In the genomic region with DNA sequence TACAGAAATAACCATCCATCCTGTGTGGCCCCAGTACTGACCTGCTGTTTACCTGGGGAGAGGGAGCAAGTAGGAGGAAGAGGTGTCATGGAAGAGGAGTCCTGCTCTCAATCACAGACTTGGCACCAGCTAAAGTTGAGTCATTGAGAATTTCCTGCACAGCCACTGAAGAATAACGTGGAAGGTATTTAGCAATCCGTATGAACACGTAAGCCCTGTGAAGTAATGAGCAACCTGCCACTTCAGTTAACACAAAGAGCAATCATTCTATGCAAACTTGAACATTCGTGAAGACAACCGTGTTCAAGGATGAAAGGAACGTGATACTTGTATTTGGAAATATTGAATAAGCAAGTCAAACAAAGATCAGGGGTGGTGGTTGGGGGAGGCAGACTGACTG, we compare ENCODE assay signal across 21 mouse cellular contexts.
DNase-seq lines count a peak whose midpoint lies in the region; ATAC-seq and TF ChIP-seq lines count a peak whose summit lies in the region.
"Had no signal": no experiment of that assay in that cellular context is flagged by ENCODE, and none has a peak within 500 bp of the region (broad histone marks: within the 10 kb centered on the region; RNA-seq: fewer than 3 reads in every experiment).

No protein-coding gene starts in this region.

- H3K9ac ChIP-seq in lung, embryonic 16.5 days (ENCODE audit: low read length) = no peak overlapping the region
- no peak overlapping the region for H3K9ac ChIP-seq in heart, embryonic 12.5 days
- H3K9ac ChIP-seq: forebrain, embryonic 13.5 days; forebrain, postnatal 0 days; heart, embryonic 13.5 days; hindbrain, embryonic 15.5 days had no signal

- in situ Hi-C loops in Patski (cut with MboI; ENCODE audit: low pct_unique_long_range_greater_than_20kb) = no loop called here

- H3K36me3 ChIP-seq in lung, embryonic 16.5 days (ENCODE audit: control insufficient read depth, insufficient read depth, low read length) = no peaks in the 10 kb centered on the region
- H3K36me3 ChIP-seq in heart, embryonic 12.5 days = no peaks in the 10 kb centered on the region
- H3K36me3 ChIP-seq: G1E; heart, embryonic 13.5 days; hindbrain, embryonic 15.5 days had no signal

- no peak overlapping the region; the same call in 1 of the 2 replicates for H3K27ac ChIP-seq in lung, embryonic 16.5 days (ENCODE audit: low read length)
- no peak overlapping the region for H3K27ac ChIP-seq in heart, embryonic 12.5 days (ENCODE audit: poor library complexity, severe bottlenecking)
- H3K27ac ChIP-seq: forebrain, embryonic 13.5 days; heart, embryonic 13.5 days; hindbrain, embryonic 15.5 days had no signal

- peak; percentile 26; the same call in 1 of the 2 replicates for ATAC-seq in lung, embryonic 16.5 days (ENCODE audit: low read depth)
- ATAC-seq in Patski = peak; percentile 67
- no peak for ATAC-seq in heart, embryonic 12.5 days (ENCODE audit: insufficient number of reproducible peaks, low FRiP score)
- ATAC-seq in granulocyte monocyte progenitor cell, adult 5-6 weeks (replicated peaks; ENCODE audit: poor library complexity, severe bottlenecking) = no peak
- ATAC-seq: CD4-positive, CD25-positive, alpha-beta regulatory T cell, adult 4 months; forebrain, embryonic 13.5 days; forebrain, postnatal 0 days had no signal

- POLR2A ChIA-PET in Patski (lab: Charles Lee) = no interaction called here

- no peak overlapping the region for H3K4me2 ChIP-seq in lung, embryonic 16.5 days (ENCODE audit: low read depth, low read length)
- H3K4me2 ChIP-seq in heart, embryonic 12.5 days = no peak overlapping the region
- H3K4me2 ChIP-seq: forebrain, embryonic 13.5 days; heart, embryonic 13.5 days; hindbrain, embryonic 15.5 days had no signal

- WGBS in lung, embryonic 16.5 days = 50% methylated on average over 6 of the region's 6 CpGs
- 58% methylated on average over 6 of the region's 6 CpGs for WGBS in lung, adult 2 months
- 77% methylated on average over 6 of the region's 6 CpGs for WGBS in heart, embryonic 12.5 days

- TF ChIP-seq CTCF in lung, adult 2 months (IDR thresholded peaks at IDR 0.05; ENCODE audit: insufficient read depth, low read length) = no peak
- no peak for TF ChIP-seq CTCF in Patski (IDR thresholded peaks at IDR 0.05)

- no peaks in the 10 kb centered on the region for H3K27me3 ChIP-seq in lung, embryonic 16.5 days (ENCODE audit: control insufficient read depth, insufficient read depth, low read depth, low read length)
- no peaks in the 10 kb centered on the region for H3K27me3 ChIP-seq in Patski
- no peaks in the 10 kb centered on the region for H3K27me3 ChIP-seq in heart, embryonic 12.5 days (replicated peaks)
- H3K27me3 ChIP-seq: forebrain, embryonic 13.5 days; heart, embryonic 13.5 days; hindbrain, embryonic 15.5 days had no signal

- 0 out of 2 replicates have a peak, but pooled peaks cover 7% of the 10 kb centered on the region for H3K4me1 ChIP-seq in lung, embryonic 16.5 days (replicated peaks; ENCODE audit: control insufficient read depth, insufficient read depth, low read length)
- no peaks in the 10 kb centered on the region for H3K4me1 ChIP-seq in lung, adult 2 months (ENCODE audit: control insufficient read depth, insufficient read depth, low read length)
- H3K4me1 ChIP-seq in heart, embryonic 12.5 days (replicated peaks) = no peaks in the 10 kb centered on the region
- H3K4me1 ChIP-seq: forebrain, embryonic 13.5 days; heart, embryonic 13.5 days; hindbrain, embryonic 15.5 days had no signal

- DNase-seq in lung, adult 2 months = no peak
- DNase-seq in 3T3-L1 (ENCODE audit: low read depth, low spot score) (peak; percentile 37), Patski (ENCODE audit: low read depth, low spot score) (no peak)
- DNase-seq: adrenal gland, adult 2 months; adrenal gland, postnatal 25 days; B cell, adult 2 months; cerebellum, adult 18-20 months; cerebellum, adult 9-11 months; cerebellum, postnatal 36 days; forebrain, postnatal 0 days; gastrocnemius, postnatal 25 days; heart, postnatal 36 days; kidney, adult 11 months had no signal

- no peak for TF ChIP-seq POLR2A in lung, adult 2 months (IDR thresholded peaks at IDR 0.05; ENCODE audit: borderline replicate concordance, extremely low read depth, low read depth, low read length)

- CTCF ChIA-PET in Patski (lab: Charles Lee) = interaction anchor here (0.9 kb wide), 1 partner anchor 14 kb away, joined by 4 read pairs; no protein-coding TSS in a partner anchor

- no peak overlapping the region for H3K4me3 ChIP-seq in lung, embryonic 16.5 days (ENCODE audit: low read length)
- H3K4me3 ChIP-seq in lung, adult 2 months (replicated peaks; ENCODE audit: extremely low read depth, low read depth, low read length) = no peak overlapping the region
- no peak overlapping the region for H3K4me3 ChIP-seq in heart, embryonic 12.5 days
- H3K4me3 ChIP-seq: forebrain, embryonic 13.5 days; heart, embryonic 13.5 days; hindbrain, embryonic 15.5 days had no signal

- no peaks in the 10 kb centered on the region for H3K9me3 ChIP-seq in lung, embryonic 16.5 days (ENCODE audit: control insufficient read depth, low read length)
- H3K9me3 ChIP-seq in heart, embryonic 12.5 days (replicated peaks) = no peaks in the 10 kb centered on the region
- H3K9me3 ChIP-seq: forebrain, embryonic 13.5 days; G1E; heart, embryonic 13.5 days; hindbrain, embryonic 15.5 days had no signal

Comparison
In these comparisons a context has a peak if more than half of its experiments do, and no peak if none do; other contexts are left out.
1. ATAC-seq: peak in lung, embryonic 16.5 days (single experiment) and Patski (single experiment); none in heart, embryonic 12.5 days (single experiment) and granulocyte monocyte progenitor cell, adult 5-6 weeks (single experiment).